Mouse (Mus musculus): ENCODE data around the gene Rrp1b. TPM values are rescaled to one million over a fixed set of nuclear protein-coding genes. Genes with fewer than 3 reads are reported as not detected.
"Not testable (repeated sequence)": the region's sequence is repeated elsewhere in the genome, so short reads cannot be mapped to it uniquely, and the experiment has no call there.

The Rrp1b gene
- polyA plus RNA-seq, 1 experiment from 2014 or later, result 65.1 TPM

GRCm38 (mm10) chr17:32091364-32092240 lies 55.7 kb downstream of the Rrp1b start:
- ATAC-seq (replicated peaks; ENCODE audit: insufficient number of reproducible peaks, low FRiP score, low TSS enrichment, low read depth), result peak; percentile 82
- not testable (repeated sequence) for H3K4me3 ChIP-seq (ENCODE audit: low read depth, low read length); H3K4me1 ChIP-seq (ENCODE audit: control insufficient read depth, insufficient read depth, low read length); H3K27me3 ChIP-seq (ENCODE audit: control insufficient read depth, insufficient read depth, low read length); H3K9me3 ChIP-seq (replicated peaks; ENCODE audit: control insufficient read depth, low read length); H3K36me3 ChIP-seq (replicated peaks; ENCODE audit: control insufficient read depth, insufficient read depth, low read depth, low read length)
- peak overlapping the region; percentile 4; the same call in 1 of the 2 replicates for H3K27ac ChIP-seq (replicated peaks; ENCODE audit: low read depth, low read length)
- H3K9ac ChIP-seq (replicated peaks; ENCODE audit: low read length), result peak overlapping the region; percentile 22; the same call in 1 of the 2 replicates
- peak overlapping the region; percentile 43 for H3K4me2 ChIP-seq (ENCODE audit: low read depth, low read length)
- 9% methylated on average over 12 of the region's 16 CpGs for whole genome bisulfite sequencing
- peak; percentile 86 for DNase-seq (ENCODE audit: low spot score)

GRCm38 (mm10) chr17:32092241-32092619 lies 56.3 kb downstream of the Rrp1b start:
- DNase-seq (ENCODE audit: low spot score) (no peak), ATAC-seq (replicated peaks; ENCODE audit: insufficient number of reproducible peaks, low FRiP score, low TSS enrichment, low read depth) (no peak)
- H3K27me3 ChIP-seq (ENCODE audit: control insufficient read depth, insufficient read depth, low read length), result no peaks in the 10 kb centered on the region
- no peak overlapping the region for H3K4me3 ChIP-seq (ENCODE audit: low read depth, low read length)
- no peaks in the 10 kb centered on the region; the same call in 1 of the 2 replicates for H3K9me3 ChIP-seq (replicated peaks; ENCODE audit: control insufficient read depth, low read length)
- no peaks in the 10 kb centered on the region for H3K36me3 ChIP-seq (replicated peaks; ENCODE audit: control insufficient read depth, insufficient read depth, low read depth, low read length)
- H3K9ac ChIP-seq (replicated peaks; ENCODE audit: low read length), result no peak overlapping the region
- no peak overlapping the region for H3K4me2 ChIP-seq (ENCODE audit: low read depth, low read length)
- no peak overlapping the region for H3K27ac ChIP-seq (replicated peaks; ENCODE audit: low read depth, low read length)
- peaks cover 2% of the 10 kb centered on the region; the same call in 1 of the 2 replicates for H3K4me1 ChIP-seq (ENCODE audit: control insufficient read depth, insufficient read depth, low read length)
- WGBS, result 92% methylated on average over 1 of the region's 1 CpGs

- Histone ChIP-seq H3K9me3 (replicated peaks; ENCODE audit: control insufficient read depth, low read length) (no peaks in the 10 kb centered on the region; the same call in 1 of the 2 replicates), H3K36me3 (replicated peaks; ENCODE audit: control insufficient read depth, insufficient read depth, low read depth, low read length) (no peaks in the 10 kb centered on the region), H3K4me2 (ENCODE audit: low read depth, low read length) (no peak overlapping the region), H3K27me3 (ENCODE audit: control insufficient read depth, insufficient read depth, low read length) (no peaks in the 10 kb centered on the region), H3K27ac (replicated peaks; ENCODE audit: low read depth, low read length) (no peak overlapping the region), H3K9ac (replicated peaks; ENCODE audit: low read length) (no peak overlapping the region), H3K4me1 (ENCODE audit: control insufficient read depth, insufficient read depth, low read length) (peaks cover 2% of the 10 kb centered on the region; the same call in 1 of the 2 replicates), H3K4me3 (ENCODE audit: low read depth, low read length) (no peak overlapping the region)
- WGBS, result 81% methylated on average over 5 of the region's 5 CpGs
- no peak for DNase-seq (ENCODE audit: low spot score)
- ATAC-seq (replicated peaks; ENCODE audit: insufficient number of reproducible peaks, low FRiP score, low TSS enrichment, low read depth), result no peak
Measured at GRCm38 (mm10) chr17:32092895-32093294, 57.0 kb downstream of the Rrp1b start.

- Histone ChIP-seq H3K4me1 (ENCODE audit: control insufficient read depth, insufficient read depth, low read length) (no peaks in the 10 kb centered on the region; the same call in 1 of the 2 replicates), H3K27ac (replicated peaks; ENCODE audit: low read depth, low read length) (no peak overlapping the region), H3K9ac (replicated peaks; ENCODE audit: low read length) (no peak overlapping the region), H3K27me3 (ENCODE audit: control insufficient read depth, insufficient read depth, low read length) (peaks cover 10% of the 10 kb centered on the region), H3K4me3 (ENCODE audit: low read depth, low read length) (no peak overlapping the region), H3K36me3 (replicated peaks; ENCODE audit: control insufficient read depth, insufficient read depth, low read depth, low read length) (no peaks in the 10 kb centered on the region), H3K4me2 (ENCODE audit: low read depth, low read length) (no peak overlapping the region), H3K9me3 (replicated peaks; ENCODE audit: control insufficient read depth, low read length) (no peaks in the 10 kb centered on the region; the same call in 1 of the 2 replicates)
- WGBS, result 30% methylated on average over 1 of the region's 1 CpGs
- DNase-seq (ENCODE audit: low spot score) (no peak), ATAC-seq (replicated peaks; ENCODE audit: insufficient number of reproducible peaks, low FRiP score, low TSS enrichment, low read depth) (no peak)
Measured at GRCm38 (mm10) chr17:32097676-32098075, 61.8 kb downstream of the Rrp1b start.

- peaks cover 10% of the 10 kb centered on the region for H3K27me3 ChIP-seq (ENCODE audit: control insufficient read depth, insufficient read depth, low read length)
- not testable (repeated sequence) for ATAC-seq (replicated peaks; ENCODE audit: insufficient number of reproducible peaks, low FRiP score, low TSS enrichment, low read depth); H3K4me2 ChIP-seq (ENCODE audit: low read depth, low read length); DNase-seq (ENCODE audit: low spot score); H3K4me3 ChIP-seq (ENCODE audit: low read depth, low read length); H3K36me3 ChIP-seq (replicated peaks; ENCODE audit: control insufficient read depth, insufficient read depth, low read depth, low read length); H3K4me1 ChIP-seq (ENCODE audit: control insufficient read depth, insufficient read depth, low read length); H3K9me3 ChIP-seq (replicated peaks; ENCODE audit: control insufficient read depth, low read length); H3K27ac ChIP-seq (replicated peaks; ENCODE audit: low read depth, low read length); H3K9ac ChIP-seq (replicated peaks; ENCODE audit: low read length)
- WGBS, result 86% methylated on average over 6 of the region's 6 CpGs
Measured at GRCm38 (mm10) chr17:32098905-32099304, 63.0 kb downstream of the Rrp1b start.

GRCm38 (mm10) chr17:32099574-32099942 lies 63.7 kb downstream of the Rrp1b start:
- no peak for DNase-seq (ENCODE audit: low spot score)
- H3K4me1 ChIP-seq (ENCODE audit: control insufficient read depth, insufficient read depth, low read length), result no peaks in the 10 kb centered on the region; the same call in 1 of the 2 replicates
- no peak overlapping the region for H3K27ac ChIP-seq (replicated peaks; ENCODE audit: low read depth, low read length)
- H3K4me2 ChIP-seq (ENCODE audit: low read depth, low read length), result peak overlapping the region; percentile 88
- H3K4me3 ChIP-seq (ENCODE audit: low read depth, low read length), result peak overlapping the region; percentile 46
- peak; percentile 44; the same call in 1 of the 2 replicates for ATAC-seq (replicated peaks; ENCODE audit: insufficient number of reproducible peaks, low FRiP score, low TSS enrichment, low read depth)
- no peaks in the 10 kb centered on the region for H3K9me3 ChIP-seq (replicated peaks; ENCODE audit: control insufficient read depth, low read length)
- 32% methylated on average over 8 of the region's 8 CpGs for WGBS
- peak overlapping the region; percentile 59 for H3K9ac ChIP-seq (replicated peaks; ENCODE audit: low read length)
- H3K36me3 ChIP-seq (replicated peaks; ENCODE audit: control insufficient read depth, insufficient read depth, low read depth, low read length), result no peaks in the 10 kb centered on the region
- H3K27me3 ChIP-seq (ENCODE audit: control insufficient read depth, insufficient read depth, low read length), result peaks cover 10% of the 10 kb centered on the region

GRCm38 (mm10) chr17:32099943-32100586 lies 64.2 kb downstream of the Rrp1b start:
- peak overlapping the region; percentile 46 for H3K4me3 ChIP-seq (ENCODE audit: low read depth, low read length)
- peak overlapping the region; percentile 59 for H3K9ac ChIP-seq (replicated peaks; ENCODE audit: low read length)
- no peaks in the 10 kb centered on the region for H3K36me3 ChIP-seq (replicated peaks; ENCODE audit: control insufficient read depth, insufficient read depth, low read depth, low read length)
- no peaks in the 10 kb centered on the region for H3K9me3 ChIP-seq (replicated peaks; ENCODE audit: control insufficient read depth, low read length)
- peak; percentile 82 for ATAC-seq (replicated peaks; ENCODE audit: insufficient number of reproducible peaks, low FRiP score, low TSS enrichment, low read depth)
- H3K4me1 ChIP-seq (ENCODE audit: control insufficient read depth, insufficient read depth, low read length), result no peaks in the 10 kb centered on the region; the same call in 1 of the 2 replicates
- peak overlapping the region; percentile 88 for H3K4me2 ChIP-seq (ENCODE audit: low read depth, low read length)
- DNase-seq (ENCODE audit: low spot score), result peak; percentile 76
- WGBS, result under 1% methylated on average over 44 of the region's 44 CpGs
- no peak overlapping the region for H3K27ac ChIP-seq (replicated peaks; ENCODE audit: low read depth, low read length)
- H3K27me3 ChIP-seq (ENCODE audit: control insufficient read depth, insufficient read depth, low read length), result peaks cover 10% of the 10 kb centered on the region

GRCm38 (mm10) chr17:32103054-32103453 lies 67.2 kb downstream of the Rrp1b start:
- no peak for DNase-seq (ENCODE audit: low spot score)
- no peak for ATAC-seq (replicated peaks; ENCODE audit: insufficient number of reproducible peaks, low FRiP score, low TSS enrichment, low read depth)
- H3K27me3 ChIP-seq (ENCODE audit: control insufficient read depth, insufficient read depth, low read length), result peaks cover 10% of the 10 kb centered on the region
- no peak overlapping the region for H3K4me3 ChIP-seq (ENCODE audit: low read depth, low read length)
- WGBS, result 25% methylated on average over 4 of the region's 4 CpGs
- H3K36me3 ChIP-seq (replicated peaks; ENCODE audit: control insufficient read depth, insufficient read depth, low read depth, low read length), result no peaks in the 10 kb centered on the region
- no peak overlapping the region for H3K4me2 ChIP-seq (ENCODE audit: low read depth, low read length)
- H3K9ac ChIP-seq (replicated peaks; ENCODE audit: low read length), result no peak overlapping the region
- H3K27ac ChIP-seq (replicated peaks; ENCODE audit: low read depth, low read length), result no peak overlapping the region
- no peaks in the 10 kb centered on the region for H3K9me3 ChIP-seq (replicated peaks; ENCODE audit: control insufficient read depth, low read length)
- no peaks in the 10 kb centered on the region; the same call in 1 of the 2 replicates for H3K4me1 ChIP-seq (ENCODE audit: control insufficient read depth, insufficient read depth, low read length)
